Comparison of ENCODE assay signal across 9 mouse cellular contexts in the genomic region with DNA sequence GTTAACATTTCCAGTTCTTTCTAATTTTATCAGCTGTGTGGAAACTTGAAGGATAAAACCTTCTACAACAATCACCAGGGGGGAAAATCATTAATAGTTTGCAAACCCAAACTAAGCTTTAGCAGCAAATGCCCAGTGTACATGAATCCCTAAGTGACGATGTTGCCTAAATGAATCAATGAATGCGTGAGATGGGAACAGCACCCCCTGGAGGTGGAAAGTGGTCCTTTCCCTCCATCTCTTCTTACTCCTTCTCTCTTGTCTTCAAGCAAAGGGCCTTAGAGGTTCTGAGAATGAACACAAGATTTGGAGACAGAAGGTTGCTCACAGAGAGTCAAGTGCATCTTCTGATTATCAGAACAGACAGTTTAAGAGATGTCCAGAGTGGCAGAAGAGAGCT.
DNase-seq lines count a peak whose midpoint lies in the region; ATAC-seq and TF ChIP-seq lines count a peak whose summit lies in the region.
"Had no signal": no experiment of that assay in that cellular context is flagged by ENCODE, and none has a peak within 500 bp of the region (broad histone marks: within the 10 kb centered on the region; RNA-seq: fewer than 3 reads in every experiment).

No protein-coding gene starts in this region.

- no peak overlapping the region for H3K9ac ChIP-seq in kidney, postnatal 0 days (ENCODE audit: low read depth, low read length)
- H3K9ac ChIP-seq in kidney, embryonic 15.5 days: no peak overlapping the region
- H3K9ac ChIP-seq in liver, embryonic 12.5 days: no peak overlapping the region
- H3K9ac ChIP-seq: lung, embryonic 15.5 days had no signal

- DNase-seq in kidney, postnatal 0 days (ENCODE audit: low spot score): no peak
- DNase-seq in ZHBTc4 (ENCODE audit: low read depth, low spot score): peak; percentile 60
- peak; percentile 65 to 74 for DNase-seq in cerebellum, postnatal 14 days
- DNase-seq in kidney, postnatal 4 days: peak; percentile 51 to 58
- peak; percentile 72 to 74 for DNase-seq in right cerebral cortex, adult 2 months (ENCODE audit: low spot score in 2 of 2)
- no peak for DNase-seq in c-Kit-positive CD71-positive TER-119-positive erythroid progenitor cells, embryonic 14.5 days (ENCODE audit: low spot score)

- no peaks in the 10 kb centered on the region for H3K36me3 ChIP-seq in kidney, postnatal 0 days (ENCODE audit: insufficient read depth, low read length)
- H3K36me3 ChIP-seq in kidney, embryonic 15.5 days: no peaks in the 10 kb centered on the region
- H3K36me3 ChIP-seq in liver, embryonic 12.5 days: no peaks in the 10 kb centered on the region
- H3K36me3 ChIP-seq: lung, embryonic 15.5 days had no signal

- no peaks in the 10 kb centered on the region for H3K4me1 ChIP-seq in kidney, postnatal 0 days (replicated peaks; ENCODE audit: insufficient read depth, low read length)
- no peaks in the 10 kb centered on the region for H3K4me1 ChIP-seq in kidney, embryonic 15.5 days
- no peaks in the 10 kb centered on the region for H3K4me1 ChIP-seq in liver, embryonic 12.5 days
- H3K4me1 ChIP-seq: lung, embryonic 15.5 days had no signal

- H3K27ac ChIP-seq in kidney, postnatal 0 days: no peak overlapping the region
- no peak overlapping the region for H3K27ac ChIP-seq in kidney, embryonic 15.5 days
- H3K27ac ChIP-seq in liver, embryonic 12.5 days: no peak overlapping the region
- H3K27ac ChIP-seq: lung, embryonic 15.5 days had no signal

- 92% methylated on average over 2 of the region's 2 CpGs for WGBS in kidney, postnatal 0 days
- 86% methylated on average over 2 of the region's 2 CpGs for WGBS in kidney, embryonic 15.5 days
- 85% methylated on average over 2 of the region's 2 CpGs for WGBS in liver, embryonic 12.5 days (ENCODE audit: insufficient replicate concordance)

- no peak overlapping the region for H3K4me2 ChIP-seq in kidney, postnatal 0 days (ENCODE audit: low read length)
- no peak overlapping the region for H3K4me2 ChIP-seq in kidney, embryonic 15.5 days
- H3K4me2 ChIP-seq in liver, embryonic 12.5 days: no peak overlapping the region
- H3K4me2 ChIP-seq: lung, embryonic 15.5 days had no signal

- no peaks in the 10 kb centered on the region for H3K9me3 ChIP-seq in kidney, postnatal 0 days (replicated peaks; ENCODE audit: low read length)
- no peaks in the 10 kb centered on the region; the same call in 1 of the 2 replicates for H3K9me3 ChIP-seq in kidney, embryonic 15.5 days (replicated peaks)
- 0 out of 2 replicates have a peak, but pooled peaks cover 8% of the 10 kb centered on the region for H3K9me3 ChIP-seq in liver, embryonic 12.5 days (replicated peaks)
- H3K9me3 ChIP-seq: lung, embryonic 15.5 days had no signal

- no peak for ATAC-seq in kidney, postnatal 0 days (replicated peaks; ENCODE audit: low FRiP score, low read depth)
- ATAC-seq in kidney, embryonic 15.5 days (replicated peaks; ENCODE audit: low FRiP score): no peak
- ATAC-seq in liver, embryonic 12.5 days: no peak

- no peak overlapping the region for H3K4me3 ChIP-seq in kidney, postnatal 0 days (replicated peaks; ENCODE audit: low read depth, low read length)
- H3K4me3 ChIP-seq in kidney, embryonic 15.5 days (replicated peaks): no peak overlapping the region
- H3K4me3 ChIP-seq in liver, embryonic 12.5 days: no peak overlapping the region
- H3K4me3 ChIP-seq: lung, embryonic 15.5 days had no signal

- H3K27me3 ChIP-seq in kidney, postnatal 0 days (ENCODE audit: insufficient read depth, low read length): no peaks in the 10 kb centered on the region
- no peaks in the 10 kb centered on the region for H3K27me3 ChIP-seq in kidney, embryonic 15.5 days
- no peaks in the 10 kb centered on the region for H3K27me3 ChIP-seq in liver, embryonic 12.5 days (replicated peaks)
- H3K27me3 ChIP-seq: lung, embryonic 15.5 days had no signal

- peak; percentile 52; the same call in 1 of the 2 replicates for TF ChIP-seq CTCF in kidney, postnatal 0 days (IDR thresholded peaks at IDR 0.05; ENCODE audit: low read depth)

Comparison
In these comparisons a context has a peak if more than half of its experiments do, and no peak if none do; other contexts are left out.
1. DNase-seq: peak in ZHBTc4 (single experiment), cerebellum, postnatal 14 days (2 of 2), kidney, postnatal 4 days (2 of 2) and right cerebral cortex, adult 2 months (2 of 2); none in kidney, postnatal 0 days (single experiment) and c-Kit-positive CD71-positive TER-119-positive erythroid progenitor cells, embryonic 14.5 days (single experiment).